Mouse (Mus musculus): Measurements from ENCODE around the gene Sorcs1. TPM values are rescaled to one million over a fixed set of nuclear protein-coding genes. Genes with fewer than 3 reads are reported as not detected.

The Sorcs1 gene
- polyA plus RNA-seq, 1 experiment from 2014 or later, result 0.80 TPM

- Histone ChIP-seq H3K4me2 (no peak overlapping the region), H3K4me1 (no peaks in the 10 kb centered on the region), H3K27ac (no peak overlapping the region), H3K4me3 (no peak overlapping the region), H3K27me3 (no peaks in the 10 kb centered on the region), H3K36me3 (no peaks in the 10 kb centered on the region), H3K9ac (no peak overlapping the region), H3K9me3 (no peaks in the 10 kb centered on the region)
- no peak for ATAC-seq (ENCODE audit: borderline replicate concordance, extremely low read depth, low FRiP score, low TSS enrichment)
- WGBS, result 66% methylated on average over 5 of the region's 5 CpGs
Observed at GRCm38 (mm10) chr19:50534031-50534430, 144.4 kb downstream of the Sorcs1 start.

DNA sequence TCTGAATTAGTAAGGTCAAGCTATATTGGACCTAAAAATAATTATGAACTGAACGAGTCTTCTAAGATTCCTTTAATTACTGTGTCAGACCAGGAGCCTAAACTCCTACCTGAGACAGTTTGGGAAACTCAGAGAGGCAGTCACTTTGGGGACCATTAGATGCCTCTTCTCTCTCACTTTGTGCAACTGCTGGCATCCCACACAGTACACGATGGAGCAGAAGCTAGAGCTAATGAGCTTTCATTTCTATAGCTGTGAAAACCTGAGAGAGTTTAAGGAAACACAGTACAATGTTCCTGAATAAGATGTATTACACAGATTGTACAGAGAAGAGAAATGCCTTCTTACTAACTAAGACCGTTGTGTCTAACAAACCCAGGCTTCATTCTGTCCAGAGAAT, 150.6 kb downstream of the Sorcs1 start:
- ATAC-seq (ENCODE audit: borderline replicate concordance, extremely low read depth, low FRiP score, low TSS enrichment), result no peak
- 78% methylated on average over 3 of the region's 3 CpGs for WGBS
- no peaks in the 10 kb centered on the region for H3K36me3 ChIP-seq
- H3K9me3 ChIP-seq, result no peaks in the 10 kb centered on the region
- no peak overlapping the region for H3K4me3 ChIP-seq
- no peaks in the 10 kb centered on the region for H3K4me1 ChIP-seq
- H3K4me2 ChIP-seq, result no peak overlapping the region
- H3K9ac ChIP-seq, result no peak overlapping the region
- no peaks in the 10 kb centered on the region for H3K27me3 ChIP-seq
- H3K27ac ChIP-seq, result no peak overlapping the region

DNA sequence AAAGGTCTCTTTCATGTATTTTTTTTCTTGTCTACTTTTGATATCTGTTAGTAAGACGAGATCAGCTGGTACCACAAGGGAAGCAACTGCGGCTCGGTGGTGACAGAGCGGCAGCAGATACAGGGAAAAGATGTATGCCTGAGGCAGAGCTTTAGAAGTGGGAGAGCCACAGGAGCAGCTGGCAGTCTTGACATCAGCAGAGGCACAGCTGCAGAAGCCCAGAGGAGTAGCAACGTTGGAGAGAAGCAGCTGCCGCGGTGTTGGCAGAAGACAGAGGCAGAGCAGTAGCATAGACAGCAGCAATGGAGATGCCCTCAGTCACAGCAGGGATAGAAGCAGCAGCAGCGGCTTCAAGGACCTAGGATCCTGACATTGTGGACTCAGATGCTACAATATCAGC, 152.4 kb downstream of the Sorcs1 start:
- 62% methylated on average over 8 of the region's 8 CpGs for WGBS
- no peaks in the 10 kb centered on the region for H3K27me3 ChIP-seq
- no peak for ATAC-seq (ENCODE audit: borderline replicate concordance, extremely low read depth, low FRiP score, low TSS enrichment)
- H3K4me3 ChIP-seq, result no peak overlapping the region
- no peak overlapping the region for H3K27ac ChIP-seq
- H3K9ac ChIP-seq, result no peak overlapping the region
- no peak overlapping the region for H3K4me2 ChIP-seq
- no peaks in the 10 kb centered on the region for H3K4me1 ChIP-seq
- H3K9me3 ChIP-seq, result no peaks in the 10 kb centered on the region
- no peaks in the 10 kb centered on the region for H3K36me3 ChIP-seq

DNA sequence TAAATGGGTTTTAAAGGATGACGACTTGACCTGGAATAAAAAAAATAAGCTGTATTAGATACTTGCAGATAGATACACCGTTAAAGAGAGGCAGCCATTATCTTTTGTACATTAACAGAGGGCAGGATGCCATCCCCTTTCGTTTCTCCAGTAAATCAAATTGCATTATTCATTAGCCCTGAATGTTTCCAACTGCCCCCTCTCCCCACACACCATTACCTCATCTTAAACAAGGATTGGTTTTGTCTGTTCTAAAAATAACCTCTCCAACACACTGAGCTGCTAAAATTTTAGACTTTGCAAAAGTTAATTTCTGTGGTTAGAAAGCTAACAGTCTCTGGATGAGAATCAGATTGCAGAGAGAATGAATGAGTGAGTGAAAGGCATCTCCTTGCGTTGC, 156.5 kb downstream of the Sorcs1 start:
- no peak for ATAC-seq (ENCODE audit: borderline replicate concordance, extremely low read depth, low FRiP score, low TSS enrichment)
- H3K4me2 ChIP-seq, result no peak overlapping the region
- H3K36me3 ChIP-seq, result no peaks in the 10 kb centered on the region
- H3K4me3 ChIP-seq, result no peak overlapping the region
- no peak overlapping the region for H3K27ac ChIP-seq
- no peaks in the 10 kb centered on the region for H3K9me3 ChIP-seq
- WGBS, result 58% methylated on average over 4 of the region's 4 CpGs
- no peaks in the 10 kb centered on the region for H3K4me1 ChIP-seq
- no peaks in the 10 kb centered on the region for H3K27me3 ChIP-seq
- H3K9ac ChIP-seq, result no peak overlapping the region

DNA sequence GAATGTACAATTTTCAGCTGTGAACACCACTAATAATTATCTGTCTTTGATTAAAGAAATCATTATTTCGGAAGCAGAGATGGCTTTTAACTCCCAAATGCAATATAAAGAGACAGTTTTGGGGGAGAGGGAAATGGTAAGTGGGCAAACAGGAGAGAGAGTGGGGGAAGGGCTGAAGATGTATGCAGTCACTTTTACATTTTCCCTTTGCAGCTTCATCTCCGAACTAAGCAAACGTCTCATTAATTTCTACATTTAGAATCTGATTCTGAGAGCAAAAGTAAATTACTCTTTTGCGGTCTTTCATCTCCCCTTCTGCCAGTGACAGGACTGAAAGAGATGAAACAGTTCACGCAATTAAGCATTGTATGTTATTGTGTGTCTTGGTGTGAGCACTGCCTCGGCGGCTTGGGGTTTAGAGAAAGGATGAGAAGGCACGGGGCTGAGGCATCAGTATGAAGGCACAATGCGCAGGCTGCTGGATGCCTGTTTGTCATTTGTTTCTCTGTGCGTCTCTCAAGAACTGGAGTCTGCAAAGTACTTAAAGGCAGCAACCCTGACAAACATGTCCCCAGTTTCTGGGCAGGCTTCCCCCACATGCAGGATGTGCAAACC, 163.3 kb downstream of the Sorcs1 start:
- Histone ChIP-seq H3K9ac (no peak overlapping the region), H3K9me3 (no peaks in the 10 kb centered on the region), H3K27ac (no peak overlapping the region), H3K4me1 (no peaks in the 10 kb centered on the region), H3K4me3 (no peak overlapping the region), H3K27me3 (no peaks in the 10 kb centered on the region), H3K4me2 (no peak overlapping the region), H3K36me3 (no peaks in the 10 kb centered on the region)
- WGBS, result 51% methylated on average over 10 of the region's 10 CpGs
- ATAC-seq (ENCODE audit: borderline replicate concordance, extremely low read depth, low FRiP score, low TSS enrichment), result no peak

DNA sequence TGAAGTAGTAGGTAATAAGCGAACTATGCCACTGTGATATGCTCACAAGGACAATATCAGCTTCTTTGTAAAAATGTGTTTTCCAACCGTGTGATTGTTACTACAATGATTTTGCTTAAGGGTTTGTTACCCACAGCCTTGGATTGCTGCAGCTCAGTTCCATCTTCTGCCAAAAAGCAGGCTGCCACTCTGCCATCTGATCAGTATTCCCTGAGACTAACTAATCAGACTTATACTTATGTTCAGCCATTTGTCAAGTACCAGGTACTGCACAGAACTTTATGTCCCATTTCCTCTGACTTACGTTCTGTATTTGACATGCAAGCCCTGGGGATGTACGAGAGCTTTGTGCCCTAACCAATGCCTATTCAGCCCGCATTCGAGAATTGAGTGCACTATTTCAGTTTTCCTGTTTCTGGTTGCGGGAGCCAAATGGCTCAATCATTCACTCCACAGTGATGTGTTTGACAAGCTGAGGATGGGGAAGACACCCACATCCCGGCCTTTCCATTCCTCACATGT, 164.1 kb downstream of the Sorcs1 start:
- WGBS, result 54% methylated on average over 8 of the region's 8 CpGs

DNA sequence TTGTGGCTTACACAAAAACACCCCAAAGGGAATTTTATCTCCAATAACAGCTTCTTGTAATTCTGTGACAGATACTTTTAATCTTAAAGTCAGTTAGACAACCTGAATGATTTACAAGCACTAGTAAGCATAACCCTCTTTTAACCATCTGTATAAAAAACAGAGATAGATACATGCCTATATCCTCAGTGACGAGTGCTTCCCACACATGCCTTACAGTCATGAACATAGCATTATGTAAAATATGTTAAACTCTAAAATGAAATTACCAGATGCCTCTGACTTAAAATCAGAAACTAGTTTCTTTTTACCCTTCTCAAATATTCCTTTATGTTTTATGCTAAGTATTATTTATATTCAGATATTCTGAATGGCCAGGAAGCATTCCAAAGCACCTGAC, 175.6 kb downstream of the Sorcs1 start:
- H3K4me2 ChIP-seq, result no peak overlapping the region

More for the DNA sequence above, 164.1 kb downstream of the Sorcs1 start:
- Histone ChIP-seq H3K4me1 (no peaks in the 10 kb centered on the region), H3K9me3 (no peaks in the 10 kb centered on the region), H3K27ac (no peak overlapping the region), H3K4me2 (no peak overlapping the region), H3K4me3 (no peak overlapping the region), H3K9ac (no peak overlapping the region), H3K36me3 (no peaks in the 10 kb centered on the region), H3K27me3 (no peaks in the 10 kb centered on the region)
- ATAC-seq (ENCODE audit: borderline replicate concordance, extremely low read depth, low FRiP score, low TSS enrichment), result no peak

GRCm38 (mm10) chr19:50491121-50491520, 187.3 kb downstream of the Sorcs1 start:
- no peak overlapping the region for H3K4me2 ChIP-seq
- no peak overlapping the region for H3K27ac ChIP-seq
- ATAC-seq (ENCODE audit: borderline replicate concordance, extremely low read depth, low FRiP score, low TSS enrichment), result no peak
- 91% methylated on average over 3 of the region's 3 CpGs for WGBS
- no peak overlapping the region for H3K9ac ChIP-seq
- no peaks in the 10 kb centered on the region for H3K27me3 ChIP-seq
- no peaks in the 10 kb centered on the region for H3K36me3 ChIP-seq
- H3K4me3 ChIP-seq, result no peak overlapping the region
- no peaks in the 10 kb centered on the region for H3K9me3 ChIP-seq
- no peaks in the 10 kb centered on the region for H3K4me1 ChIP-seq

More for the DNA sequence above, 175.6 kb downstream of the Sorcs1 start:
- 84% methylated on average over 1 of the region's 1 CpGs for WGBS
- Histone ChIP-seq H3K9me3 (no peaks in the 10 kb centered on the region), H3K4me3 (no peak overlapping the region), H3K27ac (no peak overlapping the region), H3K9ac (no peak overlapping the region), H3K36me3 (no peaks in the 10 kb centered on the region), H3K4me1 (no peaks in the 10 kb centered on the region), H3K27me3 (no peaks in the 10 kb centered on the region)
- ATAC-seq (ENCODE audit: borderline replicate concordance, extremely low read depth, low FRiP score, low TSS enrichment), result no peak

DNA sequence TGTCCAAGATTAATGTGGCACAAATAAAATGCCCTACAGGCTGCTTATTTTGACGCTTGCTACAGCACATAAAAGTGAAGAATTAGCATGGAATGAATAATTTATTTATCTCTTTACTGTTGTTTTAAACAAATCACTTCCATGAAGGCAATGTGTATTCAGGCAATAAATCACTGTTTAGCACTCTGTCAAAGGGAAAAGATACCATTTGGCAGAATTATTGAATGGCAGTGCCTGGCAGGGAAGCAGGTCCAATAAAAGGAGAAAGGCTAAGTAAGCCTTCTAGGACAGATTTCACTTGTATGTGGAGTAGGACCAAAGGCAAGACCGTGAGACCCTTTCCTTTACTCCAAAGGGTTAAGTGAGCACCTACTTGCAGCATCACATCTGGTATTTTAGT, 187.7 kb downstream of the Sorcs1 start:
- no peaks in the 10 kb centered on the region for H3K9me3 ChIP-seq
- ATAC-seq (ENCODE audit: borderline replicate concordance, extremely low read depth, low FRiP score, low TSS enrichment), result no peak
- 69% methylated on average over 2 of the region's 2 CpGs for WGBS
- no peak overlapping the region for H3K4me3 ChIP-seq
- H3K9ac ChIP-seq, result no peak overlapping the region
- no peaks in the 10 kb centered on the region for H3K4me1 ChIP-seq
- H3K4me2 ChIP-seq, result no peak overlapping the region
- H3K27me3 ChIP-seq, result no peaks in the 10 kb centered on the region
- H3K36me3 ChIP-seq, result no peaks in the 10 kb centered on the region
- H3K27ac ChIP-seq, result no peak overlapping the region

DNA sequence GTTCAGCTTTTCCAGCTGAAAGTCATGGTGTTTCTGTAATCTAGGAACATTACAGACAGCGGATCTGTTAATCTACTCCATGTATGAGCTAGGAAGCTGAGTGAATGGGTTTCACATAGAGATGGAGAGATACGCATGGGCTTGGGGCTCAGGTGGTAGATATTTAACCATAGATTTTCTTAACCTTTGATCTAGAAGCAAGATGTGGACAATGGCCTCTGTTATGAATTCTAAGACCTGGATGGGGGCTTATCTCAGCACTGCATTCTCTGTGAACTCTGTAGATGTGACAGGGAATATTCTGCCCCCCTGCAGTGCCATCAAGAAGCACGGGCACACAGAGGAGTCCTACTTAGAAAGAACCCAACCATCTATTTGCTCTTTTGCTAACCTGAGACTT, 188.7 kb downstream of the Sorcs1 start:
- no peaks in the 10 kb centered on the region for H3K27me3 ChIP-seq
- no peak overlapping the region for H3K9ac ChIP-seq
- ATAC-seq (ENCODE audit: borderline replicate concordance, extremely low read depth, low FRiP score, low TSS enrichment), result no peak
- no peak overlapping the region for H3K27ac ChIP-seq
- 54% methylated on average over 3 of the region's 3 CpGs for WGBS
- H3K9me3 ChIP-seq, result no peaks in the 10 kb centered on the region
- H3K4me1 ChIP-seq, result no peaks in the 10 kb centered on the region
- H3K36me3 ChIP-seq, result no peaks in the 10 kb centered on the region
- no peak overlapping the region for H3K4me3 ChIP-seq
- H3K4me2 ChIP-seq, result no peak overlapping the region

DNA sequence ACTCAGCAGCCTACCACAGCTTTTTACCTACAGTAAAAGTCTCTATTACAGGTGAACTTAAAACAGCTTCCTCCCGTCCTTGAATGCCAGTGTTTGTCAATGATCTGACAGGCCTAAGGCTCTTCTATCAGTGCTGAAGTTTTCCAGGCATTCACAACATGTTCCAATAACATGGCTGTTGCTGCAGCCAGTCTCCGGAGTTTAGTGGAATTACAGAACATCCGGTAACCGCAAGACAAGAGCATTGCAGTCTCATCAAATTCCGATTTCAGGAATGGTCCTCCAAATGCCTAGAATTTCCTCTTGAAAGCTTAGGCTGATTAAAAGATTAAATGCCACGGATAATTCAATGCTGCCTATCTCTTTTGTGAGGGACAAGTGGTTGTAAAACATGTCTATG, 190.0 kb downstream of the Sorcs1 start:
- Histone ChIP-seq H3K4me2 (no peak overlapping the region), H3K27me3 (no peaks in the 10 kb centered on the region), H3K4me3 (no peak overlapping the region), H3K36me3 (no peaks in the 10 kb centered on the region), H3K9ac (no peak overlapping the region), H3K27ac (no peak overlapping the region), H3K4me1 (no peaks in the 10 kb centered on the region), H3K9me3 (no peaks in the 10 kb centered on the region)
- 54% methylated on average over 6 of the region's 6 CpGs for WGBS
- no peak for ATAC-seq (ENCODE audit: borderline replicate concordance, extremely low read depth, low FRiP score, low TSS enrichment)

DNA sequence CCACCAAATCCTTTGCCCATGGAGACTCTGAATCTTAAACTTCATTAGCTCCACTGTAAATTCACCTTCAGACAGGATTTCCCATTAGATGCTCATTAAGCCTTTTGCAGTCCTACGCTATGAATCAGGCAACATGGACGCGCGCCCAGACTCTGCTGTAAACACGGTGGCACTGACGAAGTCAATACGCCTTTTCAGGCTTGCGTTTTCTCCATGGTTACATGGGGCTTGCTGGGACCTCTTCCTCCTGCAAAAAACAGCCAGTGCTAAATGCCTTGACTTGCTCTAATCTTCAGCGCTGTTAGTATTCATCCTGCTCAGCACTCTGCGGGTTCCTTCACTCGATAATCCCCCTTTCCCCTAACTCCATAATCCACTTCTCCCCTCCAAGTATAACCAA, 190.7 kb downstream of the Sorcs1 start:
- WGBS, result 18% methylated on average over 11 of the region's 11 CpGs
- peak; percentile 77; the same call in 1 of the 2 replicates for ATAC-seq (ENCODE audit: borderline replicate concordance, extremely low read depth, low FRiP score, low TSS enrichment)
- Histone ChIP-seq H3K9me3 (no peaks in the 10 kb centered on the region), H3K27ac (no peak overlapping the region), H3K36me3 (no peaks in the 10 kb centered on the region), H3K4me2 (no peak overlapping the region), H3K9ac (no peak overlapping the region), H3K27me3 (no peaks in the 10 kb centered on the region), H3K4me1 (no peaks in the 10 kb centered on the region), H3K4me3 (no peak overlapping the region)

GRCm38 (mm10) chr19:50486345-50486744, 192.1 kb downstream of the Sorcs1 start:
- Histone ChIP-seq H3K9me3 (no peaks in the 10 kb centered on the region), H3K27me3 (no peaks in the 10 kb centered on the region), H3K4me3 (no peak overlapping the region), H3K36me3 (no peaks in the 10 kb centered on the region), H3K27ac (no peak overlapping the region), H3K9ac (no peak overlapping the region), H3K4me1 (no peaks in the 10 kb centered on the region), H3K4me2 (no peak overlapping the region)
- ATAC-seq (ENCODE audit: borderline replicate concordance, extremely low read depth, low FRiP score, low TSS enrichment), result no peak
- 82% methylated on average over 5 of the region's 5 CpGs for WGBS

Measured in lung, embryonic 15.5 days (tissue).